Mouse (Mus musculus): ENCODE measurements around the gene Mink1. TPM values are rescaled to one million over a fixed set of nuclear protein-coding genes. Genes with fewer than 3 reads are reported as not detected.
A peak's percentile ranks its signal among the peaks of the same experiment; 100 is the strongest.

Gene Mink1
- total and polyA plus RNA-seq, 3 experiments, result 33.8 to 230 (median 57.3) TPM

- Histone ChIP-seq H3K4me1 (ENCODE audit: control insufficient read depth in 1 of 2, insufficient read depth in 2 of 2, low read length in 2 of 2) (peaks cover 0 to 7% of the 10 kb centered on the region in 2 experiments; a peak in 1 of 4 replicates), H3K27me3 (ENCODE audit: control insufficient read depth in 1 of 2, insufficient read depth in 2 of 2, low read length in 2 of 2) (no peaks in the 10 kb centered on the region), H3K9ac (ENCODE audit: control insufficient read depth, low read depth, low read length, poor library complexity, severe bottlenecking) (peak within 1 kb of the TSS; percentile 91), H3K36me3 (ENCODE audit: control insufficient read depth in 1 of 2, insufficient read depth in 2 of 2, low read length in 2 of 2) (peaks cover 3 to 5% of the 10 kb centered on the region in 2 experiments; a peak in 3 of 4 replicates), H3K79me2 (ENCODE audit: control insufficient read depth, insufficient read depth, low read length, poor library complexity) (peaks cover 13% of the 10 kb centered on the region), H3K9me3 (replicated peaks; ENCODE audit: insufficient read depth, low read length) (no peaks in the 10 kb centered on the region), H3K4me3 (ENCODE audit: control insufficient read depth in 1 of 2, insufficient read depth in 1 of 2, low read depth in 2 of 2, low read length in 2 of 2) (peak within 1 kb of the TSS; percentile 87 to 89), H3K27ac (ENCODE audit: control insufficient read depth, low read depth, low read length) (peak within 1 kb of the TSS; percentile 59)
- peak; percentile 100 for DNase-seq (ENCODE audit: low read depth, low spot score)
- TF ChIP-seq HCFC1 (IDR thresholded peaks at IDR 0.05; ENCODE audit: low read depth, low read length), result peak; percentile 96
- TF ChIP-seq CTCF (IDR thresholded peaks at IDR 0.05 in 2 of 3, conservative IDR thresholded peaks at IDR 0.05 in 1 of 3; ENCODE audit: control insufficient read depth in 1 of 3, insufficient read depth in 1 of 3, low read depth in 2 of 3, low read length in 3 of 3, poor library complexity in 1 of 3, severe bottlenecking in 1 of 3), result 0 out of 6 replicates have a peak, but pooled peaks of 1 of the 3 experiments have one; percentile 1
- peak; percentile 56 for TF ChIP-seq ETS1 (IDR thresholded peaks at IDR 0.05; ENCODE audit: low read depth, low read length)
- TF ChIP-seq CHD1 (IDR thresholded peaks at IDR 0.05; ENCODE audit: low read depth, low read length), result peak; percentile 30; the same call in 1 of the 2 replicates
- no peak for TF ChIP-seq SMC3 (IDR thresholded peaks at IDR 0.05; ENCODE audit: low read depth, low read length)
- TF ChIP-seq USF2 (IDR thresholded peaks at IDR 0.05; ENCODE audit: borderline replicate concordance in 1 of 2, insufficient read depth in 1 of 2, low read depth in 1 of 2, low read length in 2 of 2), result no peak
- peak in 1 of 2 experiments; percentile 47; a peak in 1 of 4 replicates for TF ChIP-seq EP300 (IDR thresholded peaks at IDR 0.05; ENCODE audit: low read depth in 1 of 2, low read length in 2 of 2)
- peak; percentile 88 for TF ChIP-seq TBP (IDR thresholded peaks at IDR 0.05; ENCODE audit: low read depth, low read length)
- TF ChIP-seq TCF12 (IDR thresholded peaks at IDR 0.05; ENCODE audit: low read depth, low read length), result peak; percentile 76
- TF ChIP-seq RCOR1 (IDR thresholded peaks at IDR 0.05; ENCODE audit: low read depth, low read length), result 0 out of 2 replicates have a peak, but pooled peaks have one; percentile 15
- peak; percentile 81; the same call in 1 of the 2 replicates for TF ChIP-seq GABPA (IDR thresholded peaks at IDR 0.05; ENCODE audit: low read depth, low read length)
- peak; percentile 90 for TF ChIP-seq MXI1 (IDR thresholded peaks at IDR 0.05; ENCODE audit: low read depth, low read length)
- TF ChIP-seq NRF1 (IDR thresholded peaks at IDR 0.05; ENCODE audit: insufficient read depth, low read depth, low read length, poor library complexity, severe bottlenecking), result peak; percentile 32; the same call in 1 of the 2 replicates
- no peak for TF ChIP-seq RAD21 (IDR thresholded peaks at IDR 0.05; ENCODE audit: low read depth, low read length)
- no peak for TF ChIP-seq POLR2AphosphoS5 (IDR thresholded peaks at IDR 0.05; ENCODE audit: borderline replicate concordance, low read depth, low read length)
- peak; percentile 98 for TF ChIP-seq ZNF384 (IDR thresholded peaks at IDR 0.05; ENCODE audit: low read depth, low read length)
- no peak for TF ChIP-seq GATA1 (IDR thresholded peaks at IDR 0.05; ENCODE audit: low read depth, low read length)
- peak; percentile 42; the same call in 1 of the 2 replicates for TF ChIP-seq CHD2 (IDR thresholded peaks at IDR 0.05; ENCODE audit: low read length)
- TF ChIP-seq MYB (IDR thresholded peaks at IDR 0.05; ENCODE audit: low read depth, low read length), result peak; percentile 40; the same call in 1 of the 2 replicates
- TF ChIP-seq ELF1 (IDR thresholded peaks at IDR 0.05; ENCODE audit: low read depth, low read length), result peak; percentile 93
- TF ChIP-seq MAX (IDR thresholded peaks at IDR 0.05; ENCODE audit: low read length), result peak; percentile 44; the same call in 1 of the 2 replicates
- no peak for TF ChIP-seq ZC3H11A (IDR thresholded peaks at IDR 0.05; ENCODE audit: low read depth, low read length)
- TF ChIP-seq JUND (IDR thresholded peaks at IDR 0.05; ENCODE audit: low read depth, low read length), result 0 out of 2 replicates have a peak, but pooled peaks have one; percentile 9
- TF ChIP-seq ZKSCAN1 (IDR thresholded peaks at IDR 0.05; ENCODE audit: low read depth, low read length), result peak; percentile 81; the same call in 1 of the 2 replicates
- TF ChIP-seq ZMIZ1 (IDR thresholded peaks at IDR 0.05; ENCODE audit: low read depth, low read length), result peak; percentile 95
- peak; percentile 98 for TF ChIP-seq KAT2A (conservative IDR thresholded peaks at IDR 0.05; ENCODE audit: low read depth, low read length)
- peak; percentile 96 for TF ChIP-seq POLR2AphosphoS2 (IDR thresholded peaks at IDR 0.05; ENCODE audit: low read length)
- TF ChIP-seq TAL1 (IDR thresholded peaks at IDR 0.05; ENCODE audit: low read length), result no peak
- no peak for TF ChIP-seq UBTF (IDR thresholded peaks at IDR 0.05; ENCODE audit: borderline replicate concordance, insufficient read depth, low read depth, low read length)
- peak; percentile 74; the same call in 1 of the 2 replicates for TF ChIP-seq MYC (IDR thresholded peaks at IDR 0.05; ENCODE audit: low read depth, low read length)
- TF ChIP-seq E2F4 (IDR thresholded peaks at IDR 0.05; ENCODE audit: borderline replicate concordance, low read depth, low read length), result no peak
- TF ChIP-seq NELFE (IDR thresholded peaks at IDR 0.05; ENCODE audit: low read depth, low read length), result peak; percentile 93
- TF ChIP-seq MEF2A (IDR thresholded peaks at IDR 0.05; ENCODE audit: extremely low read depth, insufficient replicate concordance, low read depth, low read length, poor library complexity, severe bottlenecking), result 0 out of 2 replicates have a peak, but pooled peaks have one; percentile 32
- peak; percentile 94 for TF ChIP-seq SIN3A (IDR thresholded peaks at IDR 0.05; ENCODE audit: low read length)
- TF ChIP-seq POLR2A (IDR thresholded peaks at IDR 0.05; ENCODE audit: control insufficient read depth in 1 of 2, insufficient read depth in 1 of 2, low read depth in 1 of 2, low read length in 2 of 2, poor library complexity in 1 of 2), result peak; percentile 92 to 97
- TF ChIP-seq USF1 (IDR thresholded peaks at IDR 0.05; ENCODE audit: low read depth, low read length), result no peak; the same call in 1 of the 2 replicates
Measured at GRCm38 (mm10) chr11:70525184-70525678, 37.5 kb upstream of the Mink1 start, which contains the start of gene Psmb6. TSS of gene Psmb6 (plus strand) at chr11:70525367.

Measured in MEL (cell line).